Mouse (Mus musculus) layer of hippocampus, postnatal 25 days (tissue): ENCODE measurements around the gene Tnni1. TPM values are rescaled to one million over a fixed set of nuclear protein-coding genes. Genes with fewer than 3 reads are reported as not detected.

Experiments
- DNase-seq, 2 experiments: peaks; one replicate each; pipeline ENCODE4 v3.0.0; 2022; ENCODE audit warnings: mixed read lengths in 2 of 2, low spot score in 1 of 2; ENCODE audit errors: extremely low spot score in 1 of 2
- total RNA-seq, 2 experiments: library from RNA; stranded (reverse); gene quantifications; 2 replicates each; pipeline ENCODE4 v1.2.3; 2021

Tnni1 gene
- total RNA-seq, 2 experiments from 2014 or later: 4.1 to 5.9 TPM

GRCm38 (mm10) chr1:135766592-135767306, 12.5 kb upstream of the Tnni1 start:
- no peak for DNase-seq

- no peak for DNase-seq
Measured at GRCm38 (mm10) chr1:135767324-135767890, 11.8 kb upstream of the Tnni1 start.

GRCm38 (mm10) chr1:135768400-135768799, 10.8 kb upstream of the Tnni1 start:
- DNase-seq: no peak

- DNase-seq: no peak
Measured at GRCm38 (mm10) chr1:135770237-135770636, 9.0 kb upstream of the Tnni1 start.

- DNase-seq: no peak
Measured at GRCm38 (mm10) chr1:135770896-135771572, 8.2 kb upstream of the Tnni1 start.

- DNase-seq: no peak
Measured at GRCm38 (mm10) chr1:135771573-135771970, 7.7 kb upstream of the Tnni1 start.

GRCm38 (mm10) chr1:135776596-135776995, 2.6 kb upstream of the Tnni1 start:
- no peak for DNase-seq

- no peak for DNase-seq
Measured at GRCm38 (mm10) chr1:135777046-135777445, 2.2 kb upstream of the Tnni1 start.

- no peak for DNase-seq
Measured at GRCm38 (mm10) chr1:135780649-135781048, 1.4 kb downstream of the Tnni1 start.

- peak; percentile 59 to 74 for DNase-seq
Measured at GRCm38 (mm10) chr1:135781220-135781619, 2.0 kb downstream of the Tnni1 start.

- DNase-seq: no peak
Measured at GRCm38 (mm10) chr1:135782816-135783215, 3.6 kb downstream of the Tnni1 start.

- DNase-seq: peak in 1 of 2 experiments; percentile 74
Measured at GRCm38 (mm10) chr1:135787799-135788198, 8.6 kb downstream of the Tnni1 start.

- DNase-seq: peak in 1 of 2 experiments; percentile 26
Measured at GRCm38 (mm10) chr1:135788708-135789107, 9.5 kb downstream of the Tnni1 start.

- DNase-seq: peak; percentile 58 to 85
Measured at GRCm38 (mm10) chr1:135789815-135790214, 10.6 kb downstream of the Tnni1 start.

GRCm38 (mm10) chr1:135792143-135792939, 13.1 kb downstream of the Tnni1 start:
- no peak for DNase-seq

- DNase-seq: no peak
Measured at GRCm38 (mm10) chr1:135793370-135794215, 14.4 kb downstream of the Tnni1 start.

GRCm38 (mm10) chr1:135794216-135795134, 15.2 kb downstream of the Tnni1 start:
- no peak for DNase-seq

- no peak for DNase-seq
Measured at GRCm38 (mm10) chr1:135798492-135798891, 19.3 kb downstream of the Tnni1 start.

GRCm38 (mm10) chr1:135799109-135799627, 19.9 kb downstream of the Tnni1 start:
- DNase-seq: no peak
